Mouse (Mus musculus): ENCODE measurements around the gene Dazl.
"Not testable (repeated sequence)": the region's sequence is repeated elsewhere in the genome, so short reads cannot be mapped to it uniquely, and the experiment has no call there.

Dazl gene

GRCm38 (mm10) chr17:50292661-50293171 lies 720 bp downstream of the Dazl start:
- intact Hi-C loops (cut with DNase I): loop anchor here (2.0 to 10.0 kb wide), 2 partner anchors 212 to 502 kb away; partner anchors contain the start of gene Plcl2

DNA sequence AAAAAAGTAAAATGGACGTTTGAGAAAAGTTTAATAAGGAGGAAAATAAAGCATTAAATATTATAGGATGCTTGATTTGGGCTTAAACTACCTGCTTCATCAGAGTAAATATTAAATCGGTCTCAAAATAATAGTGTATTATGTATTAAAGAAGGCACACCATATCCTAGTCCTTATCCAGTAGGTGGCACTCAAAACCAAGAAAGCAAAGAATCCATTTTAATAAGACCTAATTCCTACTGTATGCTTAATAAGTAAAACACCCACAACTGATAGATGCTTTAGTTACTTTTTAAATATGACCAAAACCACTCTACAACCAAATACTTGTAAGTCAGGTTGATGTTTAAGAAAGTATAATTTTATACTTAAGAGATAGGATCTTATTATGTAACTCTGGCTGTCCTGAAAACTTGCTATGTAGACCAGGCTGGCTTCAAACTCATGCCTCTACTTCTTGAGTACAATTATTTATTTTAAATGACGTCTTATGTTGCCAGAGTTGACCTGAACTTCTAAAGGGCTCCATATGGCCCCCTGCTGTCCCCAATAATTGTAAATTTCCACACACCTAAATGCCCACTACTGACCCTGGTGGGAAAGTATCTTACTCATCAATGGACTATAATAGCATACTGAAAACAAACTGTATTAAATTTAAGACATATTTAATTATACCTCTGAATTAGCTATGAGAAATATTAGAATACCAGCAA lies 1.8 kb downstream of the Dazl start:
- intact Hi-C loops (cut with DNase I): loop anchor here (2.0 to 10.0 kb wide), 2 partner anchors 213 to 503 kb away; partner anchors contain the start of gene Plcl2

- intact Hi-C loops (cut with DNase I): no loop called here
Observed at GRCm38 (mm10) chr17:50284845-50285244, 8.6 kb downstream of the Dazl start.

GRCm38 (mm10) chr17:50261615-50262014 lies 31.8 kb downstream of the Dazl start:
- intact Hi-C loops (cut with DNase I): not testable (repeated sequence)

DNA sequence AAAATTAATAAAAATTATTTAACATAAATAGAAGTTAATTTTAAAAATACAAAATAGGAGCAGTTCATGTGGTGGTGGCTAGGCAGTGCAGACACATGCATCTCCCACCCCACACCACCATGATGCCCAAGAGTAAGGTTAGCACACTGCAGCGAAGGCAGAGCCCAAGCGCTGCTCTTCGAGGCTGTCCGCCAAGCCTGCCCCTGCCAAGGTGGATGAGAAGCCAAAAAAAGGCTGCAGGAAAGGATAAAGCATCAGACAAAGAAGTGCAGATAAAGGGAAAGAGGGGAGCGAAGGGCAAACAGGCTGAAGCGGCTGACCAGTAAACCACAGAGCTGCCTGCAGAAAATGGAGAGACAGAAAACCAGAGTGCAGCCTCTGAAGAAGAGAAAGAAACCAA lies 32.6 kb downstream of the Dazl start:
- intact Hi-C loops (cut with DNase I): no loop called here

GRCm38 (mm10) chr17:50246605-50247004 lies 46.8 kb downstream of the Dazl start:
- intact Hi-C loops (cut with DNase I): no loop called here

- intact Hi-C loops (cut with DNase I): no loop called here
Observed at GRCm38 (mm10) chr17:50244675-50245074, 48.8 kb downstream of the Dazl start.

GRCm38 (mm10) chr17:50243326-50243725 lies 50.1 kb downstream of the Dazl start:
- intact Hi-C loops (cut with DNase I): no loop called here

DNA sequence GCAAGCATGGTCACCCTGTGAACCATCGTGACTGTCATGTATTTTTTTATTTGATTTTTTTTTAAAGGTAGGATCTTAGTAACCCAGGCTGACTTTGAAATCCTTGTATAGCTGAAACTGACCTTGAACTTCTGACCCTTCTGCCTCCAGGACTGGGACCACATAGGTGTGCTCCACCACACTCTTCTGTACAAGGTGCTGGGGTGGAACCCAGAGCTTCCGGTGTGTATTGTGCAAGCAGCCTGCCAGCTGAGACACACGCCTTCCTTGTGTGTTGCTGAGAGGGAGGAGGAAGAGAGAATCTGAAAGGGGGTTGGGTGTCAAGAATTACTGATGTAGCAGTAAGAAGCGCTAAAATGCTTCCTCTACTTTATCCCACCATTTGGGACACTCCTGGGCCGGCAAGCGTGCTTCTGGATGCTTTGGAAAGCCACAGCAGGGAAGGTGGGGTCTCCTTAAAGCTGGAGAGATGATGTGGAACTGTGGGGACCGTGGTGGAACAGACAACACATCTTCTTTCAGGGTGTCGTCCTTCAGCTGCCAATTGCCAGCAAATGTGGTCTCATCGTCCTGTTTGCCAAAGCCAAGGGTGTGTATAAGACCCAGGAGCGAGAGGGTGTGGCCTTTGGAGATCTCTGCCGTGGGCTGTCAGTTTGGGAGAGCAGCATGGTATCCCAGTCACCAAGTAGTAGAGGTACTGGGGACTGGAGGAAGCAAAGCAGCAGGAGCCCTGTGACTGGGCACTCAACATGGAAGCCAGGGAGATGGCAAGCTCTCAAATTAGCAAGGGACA lies 55.4 kb downstream of the Dazl start:
- intact Hi-C loops (cut with DNase I): loop anchor here (1.0 to 5.0 kb wide), 2 partner anchors 270 to 286 kb away; no protein-coding TSS in a partner anchor

DNA sequence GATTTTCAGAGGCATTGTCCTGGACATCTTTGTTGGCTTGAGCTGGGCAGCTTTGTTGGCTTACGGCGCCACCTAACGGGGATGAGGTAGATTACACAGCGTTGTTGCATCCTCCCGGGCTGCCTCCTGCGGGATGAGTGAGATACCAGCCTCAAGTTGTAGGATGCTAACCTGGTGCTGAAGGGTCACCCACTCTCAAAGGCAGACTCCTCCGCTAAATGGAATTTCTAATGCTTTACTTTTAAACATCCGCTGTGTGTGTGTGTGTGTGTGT lies 56.1 kb downstream of the Dazl start:
- intact Hi-C loops (cut with DNase I): loop anchor here (1.0 to 5.0 kb wide), 2 partner anchors 269 to 285 kb away; no protein-coding TSS in a partner anchor

DNA sequence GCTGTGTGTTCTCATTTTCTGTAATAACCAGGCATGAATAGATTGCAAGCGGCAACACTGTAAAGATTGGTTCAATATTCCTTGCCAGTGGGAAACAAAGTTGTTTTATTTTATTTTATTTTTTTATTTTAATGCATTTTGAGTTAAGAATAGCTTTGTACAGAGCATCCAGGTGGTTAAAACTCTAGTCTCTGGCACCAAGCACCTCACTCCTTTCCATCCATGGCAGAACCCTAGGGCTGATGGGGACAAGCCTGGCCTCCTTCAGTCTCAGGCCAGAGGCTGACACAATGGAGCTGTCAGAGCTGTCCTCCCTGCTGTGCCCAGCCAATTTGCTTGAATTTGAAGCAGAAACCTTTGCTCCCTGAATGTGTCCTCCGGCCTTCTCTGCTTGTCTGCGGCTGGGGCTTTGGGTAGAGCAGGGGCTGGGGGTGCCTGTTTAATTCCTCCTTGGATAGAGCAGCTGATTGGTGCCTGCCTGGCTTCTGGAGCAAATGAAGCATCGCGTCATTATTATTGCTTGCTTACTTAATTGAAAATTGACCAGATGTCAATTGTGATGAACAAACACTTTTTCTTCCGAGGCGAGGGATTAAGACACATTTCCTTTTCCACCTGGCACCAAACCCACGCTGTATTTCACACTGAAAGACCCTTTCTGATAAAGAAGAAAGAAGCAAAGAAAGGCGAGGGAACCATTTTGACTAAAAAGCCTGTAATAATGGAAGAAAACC lies 56.6 kb downstream of the Dazl start:
- intact Hi-C loops (cut with DNase I): loop anchor here (1.0 to 5.0 kb wide), 2 partner anchors 269 to 285 kb away; no protein-coding TSS in a partner anchor

DNA sequence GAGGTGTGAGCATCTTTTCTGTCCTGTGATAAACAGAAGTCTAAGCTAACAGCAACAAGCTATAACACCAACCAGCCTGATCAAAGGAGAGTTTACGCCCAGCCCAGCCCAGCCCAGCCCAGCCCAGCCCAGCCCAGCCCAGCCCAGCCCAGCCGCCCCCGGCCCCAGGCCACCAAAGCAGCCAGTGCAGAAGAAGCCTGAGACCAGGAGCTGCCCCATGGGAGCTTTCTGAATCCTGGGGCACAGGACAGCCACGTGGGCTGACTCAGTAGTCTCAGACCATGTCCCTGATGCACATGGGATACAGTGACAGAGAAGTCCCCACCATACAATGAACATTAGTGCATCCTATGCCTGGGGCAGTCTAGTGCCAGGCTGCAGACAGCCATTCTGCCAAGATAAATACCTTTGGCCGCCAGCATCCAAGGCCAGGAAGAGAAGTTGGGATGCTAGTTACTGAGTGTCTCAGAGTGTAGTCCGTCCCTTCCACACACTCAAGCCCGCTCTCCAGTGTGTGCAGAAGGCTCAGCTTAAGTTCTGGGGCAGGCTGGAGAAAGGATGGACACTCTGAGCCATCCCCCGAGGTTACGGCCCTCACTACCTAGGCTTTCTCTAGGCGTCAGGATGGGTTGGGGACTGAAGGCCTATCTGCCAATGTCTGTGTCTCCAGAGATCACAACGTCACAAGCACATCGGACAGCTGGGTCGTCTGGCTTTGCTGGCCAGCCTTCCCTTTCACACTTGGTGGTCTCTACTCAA lies 57.3 kb downstream of the Dazl start:
- intact Hi-C loops (cut with DNase I): loop anchor here (5.0 kb wide), 1 partner anchor 284 kb away; no protein-coding TSS in a partner anchor

- intact Hi-C loops (cut with DNase I): no loop called here
Observed at GRCm38 (mm10) chr17:50233956-50234355, 59.5 kb downstream of the Dazl start.

GRCm38 (mm10) chr17:50232821-50233220 lies 60.6 kb downstream of the Dazl start:
- intact Hi-C loops (cut with DNase I): no loop called here

- intact Hi-C loops (cut with DNase I): no loop called here
Observed at GRCm38 (mm10) chr17:50231206-50231605, 62.2 kb downstream of the Dazl start.

DNA sequence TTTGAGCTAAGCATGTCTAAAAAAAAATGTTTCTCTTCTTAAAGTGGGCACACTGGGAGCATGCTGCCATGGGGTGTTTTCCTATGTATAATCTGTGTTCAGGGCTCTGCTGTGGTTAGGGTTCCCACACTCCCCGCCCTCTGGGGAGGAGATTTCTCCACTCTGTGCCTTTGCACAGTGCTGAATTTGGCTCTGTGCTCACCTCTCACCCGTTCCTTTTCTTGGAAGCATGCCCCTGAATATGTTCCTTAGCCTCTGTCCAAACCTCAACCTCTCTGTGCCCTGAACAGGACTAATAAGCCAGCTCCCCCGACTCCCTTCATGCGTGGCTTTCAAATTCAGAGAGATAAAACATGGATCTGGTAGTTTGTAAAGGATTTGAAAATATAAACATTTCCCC lies 63.9 kb downstream of the Dazl start:
- intact Hi-C loops (cut with DNase I): no loop called here
